Mouse (Mus musculus): Measurements from ENCODE around the gene Cnnm2. TPM values are rescaled to one million over a fixed set of nuclear protein-coding genes. Genes with fewer than 3 reads are reported as not detected.

The Cnnm2 gene
- polyA plus RNA-seq, 1 experiment = 15.5 TPM

DNA sequence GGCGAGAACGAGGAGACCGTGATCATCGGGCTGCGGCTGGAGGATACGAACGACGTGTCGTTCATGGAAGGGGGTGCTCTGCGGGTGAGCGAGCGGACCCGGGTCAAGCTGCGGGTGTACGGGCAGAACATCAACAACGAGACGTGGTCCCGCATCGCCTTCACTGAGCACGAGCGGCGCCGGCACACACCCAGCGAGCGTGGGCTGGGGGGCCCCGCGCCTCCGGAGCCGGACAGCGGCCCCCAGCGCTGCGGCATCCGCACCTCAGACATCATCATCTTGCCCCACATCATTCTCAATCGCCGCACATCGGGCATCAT, 535 bp downstream of the Cnnm2 start:
- DNase-seq (ENCODE audit: low read depth) = no peak
- TF ChIP-seq POLR2A (IDR thresholded peaks at IDR 0.05; ENCODE audit: borderline replicate concordance, extremely low read depth, insufficient read depth, insufficient read length, poor library complexity, severe bottlenecking) (no peak), CTCF (IDR thresholded peaks at IDR 0.05; ENCODE audit: borderline replicate concordance, extremely low read depth, insufficient read depth, insufficient read length) (no peak)

DNA sequence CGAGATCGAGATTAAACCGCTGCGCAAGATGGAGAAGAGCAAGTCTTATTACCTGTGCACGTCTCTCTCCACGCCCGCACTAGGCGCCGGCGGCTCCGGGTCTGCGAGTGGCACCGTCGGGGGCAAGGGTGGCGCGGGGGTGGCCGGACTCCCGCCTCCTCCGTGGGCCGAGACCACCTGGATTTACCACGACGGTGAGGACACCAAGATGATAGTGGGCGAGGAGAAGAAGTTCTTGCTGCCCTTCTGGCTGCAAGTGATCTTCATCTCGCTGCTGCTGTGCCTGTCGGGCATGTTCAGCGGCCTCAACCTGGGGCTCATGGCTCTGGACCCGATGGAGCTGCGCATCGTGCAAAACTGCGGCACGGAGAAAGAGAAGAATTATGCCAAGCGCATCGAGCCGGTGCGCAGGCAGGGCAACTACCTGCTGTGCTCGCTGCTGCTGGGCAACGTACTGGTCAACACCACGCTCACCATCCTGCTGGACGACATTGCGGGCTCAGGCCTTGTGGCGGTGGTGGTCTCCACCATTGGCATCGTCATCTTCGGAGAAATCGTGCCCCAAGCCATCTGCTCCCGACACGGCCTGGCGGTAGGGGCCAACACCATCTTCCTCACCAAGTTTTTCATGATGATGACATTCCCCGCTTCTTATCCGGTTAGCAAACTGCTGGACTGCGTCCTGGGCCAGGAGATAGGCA, 1.0 kb downstream of the Cnnm2 start:
- TF ChIP-seq POLR2A (IDR thresholded peaks at IDR 0.05; ENCODE audit: borderline replicate concordance, extremely low read depth, insufficient read depth, insufficient read length, poor library complexity, severe bottlenecking) (no peak), CTCF (IDR thresholded peaks at IDR 0.05; ENCODE audit: borderline replicate concordance, extremely low read depth, insufficient read depth, insufficient read length) (no peak)
- peak; percentile 39 for DNase-seq (ENCODE audit: low read depth)

DNA sequence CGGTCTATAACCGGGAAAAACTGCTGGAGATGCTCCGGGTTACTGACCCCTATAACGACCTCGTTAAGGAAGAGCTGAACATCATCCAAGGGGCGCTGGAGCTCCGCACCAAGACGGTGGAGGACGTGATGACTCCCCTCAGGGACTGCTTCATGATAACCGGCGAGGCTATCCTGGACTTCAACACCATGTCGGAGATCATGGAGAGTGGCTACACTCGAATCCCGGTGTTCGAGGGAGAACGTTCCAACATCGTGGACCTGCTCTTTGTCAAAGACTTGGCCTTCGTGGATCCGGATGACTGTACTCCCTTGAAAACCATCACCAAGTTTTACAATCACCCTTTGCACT, 1.6 kb downstream of the Cnnm2 start:
- TF ChIP-seq POLR2A (IDR thresholded peaks at IDR 0.05; ENCODE audit: borderline replicate concordance, extremely low read depth, insufficient read depth, insufficient read length, poor library complexity, severe bottlenecking) (no peak), CTCF (IDR thresholded peaks at IDR 0.05; ENCODE audit: borderline replicate concordance, extremely low read depth, insufficient read depth, insufficient read length) (no peak)
- peak; percentile 36 for DNase-seq (ENCODE audit: low read depth)

DNA sequence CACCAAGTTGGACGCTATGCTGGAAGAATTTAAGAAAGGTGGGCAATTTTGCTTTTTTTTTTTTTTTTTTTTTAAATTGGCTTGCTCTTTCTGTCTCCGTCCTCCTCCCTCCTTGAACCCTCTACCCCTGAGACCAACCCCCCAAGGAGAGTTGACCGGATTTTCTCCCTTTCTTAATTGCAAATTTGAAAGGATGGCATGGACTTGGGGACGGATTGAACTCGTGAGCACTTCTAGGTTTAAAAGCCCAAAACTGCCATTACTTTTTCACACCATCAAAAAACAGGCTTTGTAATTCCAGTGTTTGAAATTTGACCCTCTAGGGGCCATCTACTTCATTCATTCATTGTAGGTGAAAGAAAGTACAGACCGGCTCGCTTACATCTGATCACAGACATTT, 2.0 kb downstream of the Cnnm2 start:
- no peak for DNase-seq (ENCODE audit: low read depth)
- TF ChIP-seq POLR2A (IDR thresholded peaks at IDR 0.05; ENCODE audit: borderline replicate concordance, extremely low read depth, insufficient read depth, insufficient read length, poor library complexity, severe bottlenecking) (no peak), CTCF (IDR thresholded peaks at IDR 0.05; ENCODE audit: borderline replicate concordance, extremely low read depth, insufficient read depth, insufficient read length) (no peak)

DNA sequence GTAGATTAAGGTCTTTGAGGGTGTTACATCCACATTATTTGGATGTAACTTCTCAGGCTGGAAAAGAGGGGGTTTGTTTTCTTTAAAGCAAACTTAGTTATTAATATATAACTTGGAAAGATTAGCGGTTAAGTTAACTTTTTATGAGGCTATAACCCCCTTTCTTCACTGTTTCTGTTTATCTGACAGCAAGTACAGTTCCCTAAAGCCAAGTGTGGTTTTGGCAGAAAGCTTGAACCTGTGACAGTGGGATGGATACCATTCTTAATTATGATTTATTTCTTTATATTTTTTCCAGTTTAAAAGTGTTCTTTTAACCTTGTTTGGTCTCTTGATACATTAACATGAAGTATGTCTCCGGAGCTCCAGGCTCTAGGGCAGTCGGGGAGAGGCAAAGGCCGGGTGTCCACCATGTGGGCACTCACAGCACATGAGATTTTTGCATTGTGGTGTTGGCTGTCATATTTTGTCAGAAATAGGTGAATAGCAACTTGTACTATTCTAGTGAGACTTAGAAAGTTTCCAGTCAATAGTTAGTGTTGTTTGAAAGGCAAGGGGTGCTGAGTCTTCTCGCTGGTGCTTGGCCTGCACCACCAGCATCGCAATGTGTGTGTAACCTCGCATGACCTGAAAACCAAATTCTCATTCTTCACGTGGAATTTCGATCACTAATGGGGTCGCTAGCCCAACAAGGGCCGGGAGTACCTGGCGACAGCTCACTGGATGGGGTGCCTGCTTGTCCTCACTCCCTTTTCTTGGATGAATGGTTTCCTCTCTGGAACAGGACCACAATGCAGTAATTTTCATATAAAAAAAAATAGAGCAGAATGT, 2.8 kb downstream of the Cnnm2 start:
- no peak for DNase-seq (ENCODE audit: low read depth)
- no peak for TF ChIP-seq POLR2A (IDR thresholded peaks at IDR 0.05; ENCODE audit: borderline replicate concordance, extremely low read depth, insufficient read depth, insufficient read length, poor library complexity, severe bottlenecking)
- no peak for TF ChIP-seq CTCF (IDR thresholded peaks at IDR 0.05; ENCODE audit: borderline replicate concordance, extremely low read depth, insufficient read depth, insufficient read length)

DNA sequence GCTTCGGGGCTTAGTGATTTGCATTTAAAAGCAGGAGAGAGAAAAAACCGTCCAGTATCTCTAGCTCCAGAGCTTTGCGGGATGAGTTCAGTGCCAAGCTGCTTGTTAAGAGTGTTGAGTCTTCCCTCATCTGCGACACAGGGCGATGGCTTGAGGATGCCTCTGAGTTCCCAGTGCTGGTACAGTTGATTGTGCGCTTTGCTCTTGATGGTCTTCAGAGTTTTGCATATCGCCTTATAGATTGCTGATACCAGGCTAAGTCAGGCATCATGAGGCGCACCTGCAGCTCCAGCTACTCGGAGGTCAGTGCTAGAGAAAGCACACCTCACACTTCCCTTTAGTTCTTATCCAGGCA, 3.3 kb downstream of the Cnnm2 start:
- TF ChIP-seq POLR2A (IDR thresholded peaks at IDR 0.05; ENCODE audit: borderline replicate concordance, extremely low read depth, insufficient read depth, insufficient read length, poor library complexity, severe bottlenecking) (no peak), CTCF (IDR thresholded peaks at IDR 0.05; ENCODE audit: borderline replicate concordance, extremely low read depth, insufficient read depth, insufficient read length) (no peak)
- DNase-seq (ENCODE audit: low read depth) = peak; percentile 55

DNA sequence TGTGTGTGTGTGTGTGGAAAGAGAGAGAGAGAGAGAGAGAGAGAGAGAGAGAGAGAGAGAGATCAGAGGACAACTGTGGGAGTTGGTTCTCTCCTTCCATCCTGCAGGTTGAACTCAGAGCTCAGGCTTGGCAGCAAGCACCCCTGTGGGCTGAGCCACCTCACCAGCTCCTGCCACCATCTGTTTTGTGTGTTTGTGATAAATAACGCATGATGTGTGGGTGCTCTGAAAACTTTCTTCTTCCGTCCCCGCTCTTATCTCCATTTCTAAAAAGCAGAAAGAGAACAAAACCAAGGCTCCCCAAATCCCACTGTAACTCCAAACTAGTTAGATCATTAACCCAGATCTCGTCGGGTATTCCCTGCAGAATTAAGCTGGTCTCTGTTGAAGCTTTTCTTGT, 4.7 kb downstream of the Cnnm2 start:
- TF ChIP-seq POLR2A (IDR thresholded peaks at IDR 0.05; ENCODE audit: borderline replicate concordance, extremely low read depth, insufficient read depth, insufficient read length, poor library complexity, severe bottlenecking) (no peak), CTCF (IDR thresholded peaks at IDR 0.05; ENCODE audit: borderline replicate concordance, extremely low read depth, insufficient read depth, insufficient read length) (no peak)
- DNase-seq (ENCODE audit: low read depth) = no peak

DNA sequence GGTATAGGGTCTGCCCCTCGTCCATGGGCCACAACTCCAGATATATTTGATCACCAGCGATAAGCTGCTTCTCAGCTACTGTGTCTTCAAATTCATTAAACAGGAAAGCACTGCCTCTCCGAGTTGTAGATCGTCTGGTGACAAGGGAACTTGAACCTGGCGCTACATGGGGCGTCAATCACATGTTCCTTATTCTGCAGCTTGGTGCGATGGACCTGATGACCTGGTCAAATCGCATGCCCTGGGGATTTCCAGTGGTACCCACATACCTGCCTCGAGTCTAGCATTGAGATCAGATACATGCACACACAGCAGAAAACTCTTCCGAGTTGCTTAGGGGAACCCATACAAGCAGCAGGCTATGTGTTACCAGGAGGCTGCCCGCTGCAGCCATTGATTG, 8.4 kb downstream of the Cnnm2 start:
- DNase-seq (ENCODE audit: low read depth) = no peak
- TF ChIP-seq POLR2A (IDR thresholded peaks at IDR 0.05; ENCODE audit: borderline replicate concordance, extremely low read depth, insufficient read depth, insufficient read length, poor library complexity, severe bottlenecking) (no peak), CTCF (IDR thresholded peaks at IDR 0.05; ENCODE audit: borderline replicate concordance, extremely low read depth, insufficient read depth, insufficient read length) (no peak)

DNA sequence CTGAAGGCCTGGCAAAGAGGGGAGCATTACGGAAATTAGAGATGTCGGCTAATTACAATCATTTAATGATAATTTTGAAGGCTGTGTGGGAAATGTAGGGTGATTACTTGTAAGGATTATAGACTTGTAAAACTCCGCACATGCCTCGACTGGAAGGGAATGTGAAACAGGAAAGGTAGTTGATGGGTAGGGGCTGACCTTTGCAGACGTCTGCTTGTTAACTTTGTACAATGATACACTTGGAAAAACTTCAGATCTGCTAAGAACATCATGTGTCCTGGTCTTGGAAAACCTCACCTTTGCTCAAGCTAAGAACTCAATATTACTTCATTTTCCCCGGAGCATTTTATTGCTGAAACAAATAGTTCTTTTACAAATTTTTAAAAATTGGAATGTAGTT, 10.4 kb downstream of the Cnnm2 start:
- DNase-seq (ENCODE audit: low read depth) = no peak
- no peak for TF ChIP-seq POLR2A (IDR thresholded peaks at IDR 0.05; ENCODE audit: borderline replicate concordance, extremely low read depth, insufficient read depth, insufficient read length, poor library complexity, severe bottlenecking)
- TF ChIP-seq CTCF (IDR thresholded peaks at IDR 0.05; ENCODE audit: borderline replicate concordance, extremely low read depth, insufficient read depth, insufficient read length) = no peak

DNA sequence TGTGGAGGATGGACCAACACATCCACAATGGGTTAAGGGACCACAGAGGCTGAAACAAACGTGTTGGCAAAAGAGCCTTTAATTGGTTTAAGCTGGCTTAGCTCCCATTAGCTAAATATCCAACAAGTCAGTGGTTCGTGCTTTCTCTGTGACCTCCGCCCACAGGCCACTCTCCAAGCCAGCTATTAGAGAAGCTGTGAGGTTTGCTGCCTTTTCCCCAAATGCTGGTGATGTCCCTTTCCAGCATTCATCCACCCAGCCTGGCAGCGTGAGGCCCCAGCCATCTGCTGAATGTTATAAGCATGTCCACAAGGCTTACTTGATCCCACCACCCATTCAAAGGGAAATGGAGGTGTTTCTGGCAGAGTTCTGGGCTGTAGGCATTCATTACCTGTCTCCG, 15.0 kb downstream of the Cnnm2 start:
- DNase-seq (ENCODE audit: low read depth) = no peak
- TF ChIP-seq POLR2A (IDR thresholded peaks at IDR 0.05; ENCODE audit: borderline replicate concordance, extremely low read depth, insufficient read depth, insufficient read length, poor library complexity, severe bottlenecking) (no peak), CTCF (IDR thresholded peaks at IDR 0.05; ENCODE audit: borderline replicate concordance, extremely low read depth, insufficient read depth, insufficient read length) (no peak)

DNA sequence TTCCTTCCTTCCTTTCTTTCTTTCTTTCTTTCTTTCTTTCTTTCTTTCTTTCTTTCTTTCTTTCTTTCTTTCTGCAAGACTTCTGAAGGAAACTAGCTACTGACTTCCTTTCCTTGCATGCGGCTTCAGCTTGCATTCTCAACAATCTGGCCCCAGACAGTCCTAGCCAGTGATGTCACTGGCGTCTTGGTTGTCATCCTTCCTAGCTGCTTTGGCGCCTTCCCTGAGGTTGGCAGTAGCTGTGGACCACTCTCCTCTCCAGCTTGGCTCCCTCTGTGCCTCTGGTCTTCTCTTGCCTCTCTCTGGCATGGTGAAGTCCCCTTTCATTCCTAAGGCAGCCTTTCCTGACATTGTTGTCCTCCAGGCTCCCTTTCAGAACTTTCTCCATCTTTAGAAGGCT, 15.5 kb downstream of the Cnnm2 start:
- DNase-seq (ENCODE audit: low read depth) = no peak
- no peak for TF ChIP-seq CTCF (IDR thresholded peaks at IDR 0.05; ENCODE audit: borderline replicate concordance, extremely low read depth, insufficient read depth, insufficient read length)
- TF ChIP-seq POLR2A (IDR thresholded peaks at IDR 0.05; ENCODE audit: borderline replicate concordance, extremely low read depth, insufficient read depth, insufficient read length, poor library complexity, severe bottlenecking) = no peak
